Mouse (Mus musculus) CH12.LX (cell line): ENCODE measurements at regions not wholly inside any gene's neighbourhood (a gene's known extent, or its start where the extent isn't known, plus 50 kb on each side); places are given as distances from the start of the nearest gene placed in this dataset.

ENCODE experiments used
- DNase-seq: peaks from one replicate; pipeline ENCODE4 v3.0.0-alpha.2; 2013; ENCODE audit errors: extremely low read depth
- H3K27ac ChIP-seq: 2 replicates; pipeline ENCODE4 v1.5.1; 2012; ENCODE audit warnings: low read depth, mild to moderate bottlenecking, control low read depth, moderate library complexity; ENCODE audit not compliant: insufficient read depth
- H3K27me3 ChIP-seq: replicated peaks from 2 replicates; pipeline ENCODE3; 2012; ENCODE audit warnings: inconsistent platforms
- H3K36me3 ChIP-seq, 2 experiments: replicated peaks in 1 of 2; 2 replicates each; pipeline versions ENCODE3 to v1.6.1; 2012; ENCODE audit warnings: inconsistent platforms in 1 of 2, low read length in 1 of 2, mild to moderate bottlenecking in 1 of 2, mixed read lengths in 1 of 2, moderate library complexity in 1 of 2; ENCODE audit not compliant: control insufficient read depth in 1 of 2, insufficient read depth in 1 of 2
- H3K4me1 ChIP-seq, 2 experiments: 2 replicates each; pipeline ENCODE4 v1.6.1; 2012; ENCODE audit warnings: inconsistent platforms in 1 of 2, moderate library complexity in 1 of 2; ENCODE audit not compliant: insufficient read depth in 2 of 2, control insufficient read depth in 1 of 2
- H3K4me2 ChIP-seq: 2 replicates; pipeline ENCODE4 v1.6.1; 2012; ENCODE audit warnings: low read depth, mild to moderate bottlenecking, control low read depth; ENCODE audit not compliant: poor library complexity, insufficient read depth, severe bottlenecking
- H3K4me3 ChIP-seq, 3 experiments: fragments of 150-350 bp in 1 of 3; sonication (generic) in 1 of 3; replicated peaks in 1 of 3; 2 replicates each; pipeline versions ENCODE3 to v1.5.1; 2011 to 2012; ENCODE audit warnings: low read depth in 2 of 3, low read length in 2 of 3, mild to moderate bottlenecking in 2 of 3, moderate library complexity in 2 of 3, control low read depth in 1 of 3, improper control_type of control experiment in 1 of 3, inconsistent platforms in 1 of 3, mixed read lengths in 1 of 3; ENCODE audit not compliant: poor library complexity in 1 of 3
- H3K79me2 ChIP-seq: replicated peaks from 2 replicates; pipeline ENCODE4 v1.6.1; 2012; ENCODE audit warnings: mild to moderate bottlenecking, moderate library complexity; ENCODE audit not compliant: control insufficient read depth, poor library complexity, insufficient read depth, severe bottlenecking; ENCODE audit errors: extremely low read depth
- H3K9ac ChIP-seq: 2 replicates; pipeline ENCODE4 v1.6.1; 2012; ENCODE audit warnings: low read depth, mild to moderate bottlenecking, control low read depth, moderate library complexity; ENCODE audit not compliant: insufficient read depth
- H3K9me3 ChIP-seq: replicated peaks from 2 replicates; pipeline ENCODE3; 2012; ENCODE audit warnings: low read length, inconsistent platforms, mixed read lengths
- BHLHE40 ChIP-seq: IDR thresholded peaks from 2 replicates; pipeline ENCODE4 v1.6.1; 2011; ENCODE audit warnings: mild to moderate bottlenecking, low read depth, low read length, improper control_type of control experiment
- CHD2 ChIP-seq: IDR thresholded peaks from 2 replicates; pipeline ENCODE4 v1.6.1; 2011; ENCODE audit warnings: low read length, improper control_type of control experiment
- CTCF ChIP-seq, 2 experiments: IDR thresholded peaks in 1 of 2; conservative IDR thresholded peaks in 1 of 2; 2 replicates each; pipeline ENCODE4 v1.5.1; 2011 to 2012; ENCODE audit warnings: low read depth in 2 of 2, low read length in 2 of 2, improper control_type of control experiment in 1 of 2, inconsistent platforms in 1 of 2, mild to moderate bottlenecking in 1 of 2, moderate library complexity in 1 of 2
- E2F4 ChIP-seq: IDR thresholded peaks from 2 replicates; pipeline ENCODE4 v1.6.1; 2011; ENCODE audit warnings: low read depth, low read length, improper control_type of control experiment; ENCODE audit not compliant: insufficient replicate concordance
- EP300 ChIP-seq: IDR thresholded peaks from 2 replicates; pipeline ENCODE4 v1.6.1; 2011; ENCODE audit warnings: low read length, improper control_type of control experiment
- ETS1 ChIP-seq: conservative IDR thresholded peaks from 2 replicates; pipeline ENCODE4 v1.6.1; 2012; ENCODE audit warnings: low read depth, mild to moderate bottlenecking, inconsistent platforms, low read length, improper control_type of control experiment, moderate library complexity
- IRF4 ChIP-seq: IDR thresholded peaks from 2 replicates; pipeline ENCODE4 v1.6.1; 2014; ENCODE audit warnings: low read depth, mild to moderate bottlenecking, inconsistent platforms, low read length, improper control_type of control experiment
- JUN ChIP-seq: IDR thresholded peaks from 2 replicates; pipeline ENCODE4 v1.6.1; 2011; ENCODE audit warnings: low read depth, mild to moderate bottlenecking, low read length, improper control_type of control experiment, moderate library complexity; ENCODE audit not compliant: insufficient read depth
- MAFK ChIP-seq: IDR thresholded peaks from 2 replicates; pipeline ENCODE4 v1.6.1; 2011; ENCODE audit warnings: low read length, improper control_type of control experiment; ENCODE audit not compliant: insufficient replicate concordance
- MEF2A ChIP-seq: IDR thresholded peaks from 2 replicates; pipeline ENCODE4 v1.6.1; 2014; ENCODE audit warnings: low read depth, mild to moderate bottlenecking, inconsistent platforms, low read length, improper control_type of control experiment, borderline replicate concordance
- MXI1 ChIP-seq: IDR thresholded peaks from 2 replicates; pipeline ENCODE4 v1.6.1; 2011; ENCODE audit warnings: mild to moderate bottlenecking, low read depth, low read length, improper control_type of control experiment
- POLR2AphosphoS2 ChIP-seq: IDR thresholded peaks from 2 replicates; pipeline ENCODE4 v1.6.1; 2011; ENCODE audit warnings: low read depth, low read length, improper control_type of control experiment
- TBP ChIP-seq: conservative IDR thresholded peaks from 2 replicates; pipeline ENCODE4 v1.6.1; 2011; ENCODE audit warnings: low read depth, low read length, improper control_type of control experiment
- USF1 ChIP-seq: IDR thresholded peaks from 2 replicates; pipeline ENCODE4 v1.6.1; 2014; ENCODE audit warnings: low read depth, mild to moderate bottlenecking, inconsistent platforms, low read length, improper control_type of control experiment
- ZC3H11A ChIP-seq: IDR thresholded peaks from 2 replicates; pipeline ENCODE4 v1.6.1; 2012; ENCODE audit warnings: low read depth, mild to moderate bottlenecking, inconsistent platforms, low read length, improper control_type of control experiment
- ZMIZ1 ChIP-seq: IDR thresholded peaks from 2 replicates; pipeline ENCODE4 v1.6.1; 2012; ENCODE audit warnings: low read depth, mild to moderate bottlenecking, inconsistent platforms, low read length, improper control_type of control experiment
- ZNF384 ChIP-seq: IDR thresholded peaks from 2 replicates; pipeline ENCODE4 v1.6.1; 2012; ENCODE audit warnings: low read depth, low read length, improper control_type of control experiment, inconsistent platforms
- dilution Hi-C: fragments of 300-500 bp; cut with MboI; formaldehyde crosslinking; loops from 2 replicates; pipeline ENCODE4 v1.14.3; 2020; ENCODE audit warnings: low sequenced_read_pairs; ENCODE audit not compliant: extremely low pct_unique_long_range_greater_than_20kb, extremely low pct_ligation_motif_present
- in situ Hi-C: fragments of 300-500 bp; cut with MboI; formaldehyde crosslinking; loops from 3 replicates; pipeline ENCODE4 v1.14.3; 2019; ENCODE audit warnings: low sequenced_read_pairs, low pct_ligation_motif_present, low pct_unique_long_range_greater_than_20kb, mixed read lengths

GRCm38 (mm10) chr1:194362298-194362697 is 255.7 kb upstream of the Plxna2 start:
- in situ Hi-C loops = no loop called here
- no peaks in the 10 kb centered on the region for H3K9me3 ChIP-seq

GRCm38 (mm10) chr1:194361316-194361715 is 256.7 kb upstream of the Plxna2 start:
- in situ Hi-C loops = no loop called here
- TF ChIP-seq ZMIZ1 (no peak), MAFK (no peak), ETS1 (no peak), CTCF (conservative IDR thresholded peaks at IDR 0.05 in 1 of 2, IDR thresholded peaks at IDR 0.05 in 1 of 2; ENCODE audit: low read depth in 2 of 2, low read length in 2 of 2) (no peak), BHLHE40 (no peak), MEF2A (no peak), ZNF384 (no peak), MXI1 (no peak), CHD2 (no peak), EP300 (no peak), POLR2AphosphoS2 (no peak)
- Histone ChIP-seq H3K27me3 (no peaks in the 10 kb centered on the region), H3K36me3 (no peaks in the 10 kb centered on the region), H3K4me3 (no peak overlapping the region), H3K4me2 (no peak overlapping the region), H3K79me2 (no peaks in the 10 kb centered on the region), H3K4me1 (no peaks in the 10 kb centered on the region), H3K9me3 (no peaks in the 10 kb centered on the region), H3K27ac (no peak overlapping the region), H3K9ac (no peak overlapping the region)
- dilution Hi-C loops = no loop called here
- DNase-seq = no peak

More at GRCm38 (mm10) chr1:194362298-194362697, 255.7 kb upstream of the Plxna2 start:
- Histone ChIP-seq H3K27me3 (no peaks in the 10 kb centered on the region), H3K36me3 (no peaks in the 10 kb centered on the region), H3K4me2 (no peak overlapping the region), H3K4me1 (no peaks in the 10 kb centered on the region), H3K4me3 (no peak overlapping the region), H3K27ac (no peak overlapping the region), H3K9ac (no peak overlapping the region), H3K79me2 (no peaks in the 10 kb centered on the region)
- dilution Hi-C loops = no loop called here
- no peak for DNase-seq
- no peak for TF ChIP-seq JUN
- TF ChIP-seq IRF4 = no peak
- TF ChIP-seq E2F4 = no peak
- no peak for TF ChIP-seq ZC3H11A
- no peak for TF ChIP-seq USF1
- TF ChIP-seq BHLHE40 = no peak
- TF ChIP-seq TBP = no peak
